Mouse (Mus musculus) inflammation-experienced regulatory T-cells, adult 6 months (primary cell): Measurements from ENCODE around the gene Foxb2. TPM values are rescaled to one million over a fixed set of nuclear protein-coding genes. Genes with fewer than 3 reads are reported as not detected.
"Not testable (repeated sequence)": the region's sequence is repeated elsewhere in the genome, so short reads cannot be mapped to it uniquely, and the experiment has no call there.

Experiments used
- ATAC-seq: one replicate; pipeline ENCODE4 v1.8.0; 2017
- polyA plus RNA-seq, 3 experiments: library from polyadenylated mRNA; unstranded; fragments of 100-300 nt; shearing (Covaris generic); gene quantifications; one replicate each; pipeline ENCODE4 v1.2.1; 2017

Gene Foxb2
- polyA plus RNA-seq = not detected

GRCm38 (mm10) chr19:16873221-16873861, at the start of gene Foxb2:
Foxb2 (minus strand) TSS chr19:16873805.
- no peak for ATAC-seq

GRCm38 (mm10) chr19:16911507-16911906, 37.9 kb upstream of the Foxb2 start:
- ATAC-seq = no peak

GRCm38 (mm10) chr19:16903106-16903505, 29.5 kb upstream of the Foxb2 start:
- no peak for ATAC-seq

- no peak for ATAC-seq
Measured at GRCm38 (mm10) chr19:16899716-16900115, 26.1 kb upstream of the Foxb2 start.

- ATAC-seq = no peak
Measured at GRCm38 (mm10) chr19:16898576-16898975, 25.0 kb upstream of the Foxb2 start.

- no peak for ATAC-seq
Measured at GRCm38 (mm10) chr19:16876458-16876770, 2.8 kb upstream of the Foxb2 start.

GRCm38 (mm10) chr19:16875631-16876457, 2.2 kb upstream of the Foxb2 start:
- no peak for ATAC-seq

GRCm38 (mm10) chr19:16874991-16875540, 1.5 kb upstream of the Foxb2 start:
- no peak for ATAC-seq

- ATAC-seq = no peak
Measured at GRCm38 (mm10) chr19:16873942-16874861, 597 bp upstream of the Foxb2 start.

- no peak for ATAC-seq
Measured at GRCm38 (mm10) chr19:16872331-16873180, 1.0 kb downstream of the Foxb2 start.

- ATAC-seq = no peak
Measured at GRCm38 (mm10) chr19:16871192-16871760, 2.3 kb downstream of the Foxb2 start.

GRCm38 (mm10) chr19:16870501-16871191, 3.0 kb downstream of the Foxb2 start:
- ATAC-seq = no peak

- no peak for ATAC-seq
Measured at GRCm38 (mm10) chr19:16868534-16868933, 5.1 kb downstream of the Foxb2 start.

GRCm38 (mm10) chr19:16858646-16859045, 15.0 kb downstream of the Foxb2 start:
- ATAC-seq = no peak

- no peak for ATAC-seq
Measured at GRCm38 (mm10) chr19:16856752-16857151, 16.9 kb downstream of the Foxb2 start.

GRCm38 (mm10) chr19:16844091-16844490, 29.5 kb downstream of the Foxb2 start:
- not testable (repeated sequence) for ATAC-seq

GRCm38 (mm10) chr19:16841516-16842249, 31.9 kb downstream of the Foxb2 start:
- ATAC-seq = no peak

- ATAC-seq = no peak
Measured at GRCm38 (mm10) chr19:16841001-16841400, 32.6 kb downstream of the Foxb2 start.

- no peak for ATAC-seq
Measured at GRCm38 (mm10) chr19:16827657-16828056, 45.9 kb downstream of the Foxb2 start.

GRCm38 (mm10) chr19:16825228-16825627, 48.4 kb downstream of the Foxb2 start:
- ATAC-seq = no peak
